ENCODE assay signal across 8 mouse cellular contexts in genomic region chr11:96285771-96286738, GRCm38 (mm10). TPM values are rescaled to one million over a fixed set of nuclear protein-coding genes. Genes with fewer than 3 reads are reported as not detected.
A peak's percentile ranks its signal among the peaks of the same experiment; 100 is the strongest.
DNase-seq lines count a peak whose midpoint lies in the region; ATAC-seq and TF ChIP-seq lines count a peak whose summit lies in the region.

Hoxb7 (plus strand) TSS chr11:96286623.

- DNase-seq in forebrain, postnatal 0 days, result peak; percentile 21
- peak; percentile 90 to 94 for DNase-seq in kidney, postnatal 36 days
- DNase-seq in MN1 (ENCODE audit: low spot score), result no peak
- no peak for DNase-seq in thymus, postnatal 10 days (ENCODE audit: low spot score in 2 of 2)
- DNase-seq in cerebellum, postnatal 25 days, result no peak

- 2% methylated on average over 43 of the region's 43 CpGs for WGBS in midbrain, embryonic 12.5 days
- WGBS in midbrain, embryonic 15.5 days, result 2% methylated on average over 43 of the region's 43 CpGs
- WGBS in forebrain, postnatal 0 days, result 2% methylated on average over 43 of the region's 43 CpGs
- WGBS in neural tube, embryonic 12.5 days, result under 1% methylated on average over 43 of the region's 43 CpGs

- H3K4me1 ChIP-seq in midbrain, embryonic 12.5 days, result peaks cover 16% of the 10 kb centered on the region
- H3K4me1 ChIP-seq in midbrain, embryonic 15.5 days, result peaks cover 6% of the 10 kb centered on the region; the same call in 1 of the 2 replicates
- no peaks in the 10 kb centered on the region for H3K4me1 ChIP-seq in forebrain, postnatal 0 days (ENCODE audit: insufficient read depth)
- peaks cover 30% of the 10 kb centered on the region for H3K4me1 ChIP-seq in neural tube, embryonic 12.5 days

- H3K4me3 ChIP-seq in midbrain, embryonic 12.5 days, result peak within 1 kb of the TSS; percentile 23
- no peak within 1 kb of the TSS for H3K4me3 ChIP-seq in midbrain, embryonic 15.5 days
- H3K4me3 ChIP-seq in forebrain, postnatal 0 days (ENCODE audit: low read depth, low read length), result no peak within 1 kb of the TSS
- H3K4me3 ChIP-seq in neural tube, embryonic 12.5 days, result peak within 1 kb of the TSS; percentile 99

- no peaks in the 10 kb centered on the region for H3K36me3 ChIP-seq in midbrain, embryonic 12.5 days
- no peaks in the 10 kb centered on the region for H3K36me3 ChIP-seq in midbrain, embryonic 15.5 days (replicated peaks)
- H3K36me3 ChIP-seq in forebrain, postnatal 0 days (ENCODE audit: insufficient read depth), result no peaks in the 10 kb centered on the region
- peaks cover 3% of the 10 kb centered on the region; the same call in 1 of the 2 replicates for H3K36me3 ChIP-seq in neural tube, embryonic 12.5 days

- no peak for TF ChIP-seq CTCF in forebrain, postnatal 0 days (IDR thresholded peaks at IDR 0.05; ENCODE audit: low read depth)

- H3K9me3 ChIP-seq in midbrain, embryonic 12.5 days, result no peaks in the 10 kb centered on the region
- no peaks in the 10 kb centered on the region for H3K9me3 ChIP-seq in midbrain, embryonic 15.5 days
- H3K9me3 ChIP-seq in forebrain, postnatal 0 days (ENCODE audit: low read length), result no peaks in the 10 kb centered on the region
- no peaks in the 10 kb centered on the region for H3K9me3 ChIP-seq in neural tube, embryonic 12.5 days

- H3K4me2 ChIP-seq in midbrain, embryonic 12.5 days (replicated peaks), result peak within 1 kb of the TSS; percentile 34
- H3K4me2 ChIP-seq in midbrain, embryonic 15.5 days, result no peak within 1 kb of the TSS
- no peak within 1 kb of the TSS for H3K4me2 ChIP-seq in forebrain, postnatal 0 days (ENCODE audit: low read depth)
- peak within 1 kb of the TSS; percentile 100 for H3K4me2 ChIP-seq in neural tube, embryonic 12.5 days (replicated peaks)

- no peak for ATAC-seq in midbrain, embryonic 12.5 days (ENCODE audit: low FRiP score, low read depth)
- no peak for ATAC-seq in midbrain, embryonic 15.5 days (replicated peaks)
- no peak for ATAC-seq in forebrain, postnatal 0 days
- peak; percentile 19; the same call in 1 of the 2 replicates for ATAC-seq in neural tube, embryonic 12.5 days (ENCODE audit: low FRiP score, low read depth)

- no peak within 1 kb of the TSS for H3K27ac ChIP-seq in midbrain, embryonic 12.5 days (replicated peaks)
- H3K27ac ChIP-seq in midbrain, embryonic 15.5 days, result no peak within 1 kb of the TSS
- H3K27ac ChIP-seq in forebrain, postnatal 0 days (ENCODE audit: low read depth, low read length), result no peak within 1 kb of the TSS
- peak within 1 kb of the TSS; percentile 99 for H3K27ac ChIP-seq in neural tube, embryonic 12.5 days

- peaks cover 99% of the 10 kb centered on the region for H3K27me3 ChIP-seq in midbrain, embryonic 12.5 days
- H3K27me3 ChIP-seq in midbrain, embryonic 15.5 days (replicated peaks), result peaks cover 93% of the 10 kb centered on the region
- peaks cover 96% of the 10 kb centered on the region for H3K27me3 ChIP-seq in forebrain, postnatal 0 days (ENCODE audit: insufficient read depth, low read length)
- 0 out of 2 replicates have a peak, but pooled peaks cover under 1% of the 10 kb centered on the region for H3K27me3 ChIP-seq in neural tube, embryonic 12.5 days (replicated peaks)

- no peak within 1 kb of the TSS for H3K9ac ChIP-seq in midbrain, embryonic 12.5 days (replicated peaks)
- H3K9ac ChIP-seq in midbrain, embryonic 15.5 days, result no peak within 1 kb of the TSS
- H3K9ac ChIP-seq in forebrain, postnatal 0 days, result no peak within 1 kb of the TSS
- H3K9ac ChIP-seq in neural tube, embryonic 12.5 days, result peak within 1 kb of the TSS; percentile 100

RNA-seq across cellular contexts. Expression of gene Hoxb7, which starts in this region (rescaled TPM):
- not detected in 2 replicates for polyA plus RNA-seq in midbrain, embryonic 12.5 days (2016; fragmentation: Nextera tagmentation; extraction: Ambion mirVana)
- not detected in 2 replicates for polyA plus RNA-seq in midbrain, embryonic 15.5 days (2015; fragmentation: Nextera tagmentation; extraction: Ambion mirVana)
- total RNA-seq in forebrain, postnatal 0 days (2014; rRNA removed), result not detected in 2 replicates
- polyA plus RNA-seq in forebrain, postnatal 0 days (2015; fragmentation: Nextera tagmentation; extraction: Ambion mirVana), result not detected in 2 replicates
- polyA plus RNA-seq in neural tube, embryonic 12.5 days (2016; fragmentation: Nextera tagmentation; extraction: Ambion mirVana), result 97.1 and 101 TPM in 2 replicates

Comparison
In these comparisons a context has a peak if more than half of its experiments do, and no peak if none do; other contexts are left out.
1. RNA of gene Hoxb7 (polyA plus RNA-seq): 97.1 to 101 TPM in neural tube, embryonic 12.5 days; not detected in midbrain, embryonic 15.5 days, not detected in midbrain, embryonic 12.5 days and not detected in forebrain, postnatal 0 days; every median in the first group is over 10 times any median in the second.
2. H3K4me2 ChIP-seq: peak in midbrain, embryonic 12.5 days (single experiment) and neural tube, embryonic 12.5 days (single experiment); none in midbrain, embryonic 15.5 days (single experiment) and forebrain, postnatal 0 days (single experiment).
3. H3K4me3 ChIP-seq: peak in midbrain, embryonic 12.5 days (single experiment) and neural tube, embryonic 12.5 days (single experiment); none in midbrain, embryonic 15.5 days (single experiment) and forebrain, postnatal 0 days (single experiment).
4. Peak in DNase-seq in forebrain, postnatal 0 days; RNA of the gene not detected or under 1 TPM.
5. DNase-seq: peak in kidney, postnatal 36 days (2 of 2); none in MN1 (single experiment), thymus, postnatal 10 days (0 of 2) and cerebellum, postnatal 25 days (0 of 2).